Mouse (Mus musculus) urinary bladder, postnatal 10 days (tissue): ENCODE measurements around the gene Tlr7.
"Not testable (repeated sequence)": the region's sequence is repeated elsewhere in the genome, so short reads cannot be mapped to it uniquely, and the experiment has no call there.

ENCODE experiments used
- DNase-seq: peaks from one replicate; pipeline ENCODE4 v3.0.0; 2022; ENCODE audit warnings: low spot score

Tlr7 gene

DNA sequence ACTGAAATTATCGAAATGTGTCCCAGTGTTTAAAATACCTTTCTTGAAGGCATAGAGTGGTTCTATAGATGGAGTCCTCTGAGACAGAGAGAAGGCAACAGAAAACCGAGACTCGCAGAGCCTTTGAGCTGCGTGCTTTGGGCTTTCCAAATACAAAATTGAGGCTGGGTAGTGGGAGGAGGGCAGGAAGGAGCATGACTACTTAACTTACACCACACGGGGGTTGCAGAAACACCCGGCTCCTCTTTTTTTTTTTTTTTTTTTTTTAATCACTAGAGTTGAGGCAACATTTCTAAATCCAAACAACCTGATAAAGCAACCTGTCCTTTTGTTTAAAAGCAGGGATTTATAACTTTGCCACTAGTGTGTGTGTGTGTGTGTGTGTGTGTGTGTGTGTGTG lies at the start of gene Tlr7:
TSS of gene Tlr7 (minus strand) at position 160 of the 400 bp plus-strand sequence.
- no peak for DNase-seq

DNA sequence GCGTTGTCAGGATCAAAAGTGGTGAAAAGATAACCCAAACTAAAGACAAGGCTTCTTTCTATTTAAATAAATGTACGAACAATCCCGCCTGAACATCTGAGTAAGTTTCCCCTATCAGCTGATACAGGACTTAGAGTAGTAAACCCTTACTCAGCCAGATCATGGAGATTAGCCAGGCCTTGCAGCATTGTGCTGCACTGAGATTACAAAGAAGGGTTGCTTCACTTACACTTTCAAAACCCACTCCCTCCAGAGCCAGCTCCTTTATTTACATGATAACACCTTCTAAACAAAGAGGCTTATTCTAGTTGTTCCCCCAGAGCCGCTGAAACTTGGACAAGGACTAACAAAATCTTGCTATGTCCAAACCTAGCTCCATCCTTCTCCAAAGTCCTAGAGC lies 49.7 kb upstream of the Tlr7 start:
- DNase-seq: no peak

GRCm38 (mm10) chrX:167361231-167361630 lies 30.9 kb upstream of the Tlr7 start:
- DNase-seq: not testable (repeated sequence)

GRCm38 (mm10) chrX:167359704-167360103 lies 29.3 kb upstream of the Tlr7 start:
- no peak for DNase-seq

DNA sequence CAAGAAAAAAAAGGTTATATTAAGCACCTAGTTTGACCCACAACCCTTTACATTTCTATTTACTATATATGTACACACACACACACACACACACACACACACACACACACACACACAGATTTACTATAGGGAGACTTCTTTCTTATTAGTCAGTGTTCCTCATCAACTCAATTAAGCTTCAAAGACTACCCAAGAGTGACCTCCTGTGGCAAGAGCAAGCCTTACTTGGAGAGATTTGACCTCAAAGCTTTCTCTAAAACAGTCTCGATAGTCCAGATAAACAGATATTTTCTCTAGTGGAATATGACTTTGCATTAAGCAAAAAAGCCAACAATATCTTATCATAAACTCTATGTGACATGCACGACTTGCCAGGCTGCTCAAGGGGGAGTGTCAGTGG lies 27.1 kb upstream of the Tlr7 start:
- no peak for DNase-seq

GRCm38 (mm10) chrX:167355965-167356364 lies 25.6 kb upstream of the Tlr7 start:
- no peak for DNase-seq

DNA sequence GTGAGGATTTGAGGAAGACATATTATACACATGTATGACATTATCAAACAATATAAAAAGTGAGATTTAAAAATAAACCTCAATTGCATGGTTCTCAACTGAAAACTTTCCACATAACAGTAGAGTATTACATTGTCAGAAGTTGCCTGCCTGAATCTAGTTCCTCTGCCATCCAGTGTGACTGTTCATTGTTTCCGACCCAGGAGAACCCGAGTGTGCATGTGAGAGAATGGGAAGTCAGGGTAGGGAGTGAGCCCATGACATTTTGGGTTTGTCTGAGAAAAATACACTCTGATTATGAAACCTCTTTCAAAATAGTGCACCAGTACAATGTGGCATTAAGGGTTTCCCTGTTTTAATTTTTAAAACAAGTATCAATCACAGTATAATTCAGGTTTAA lies 23.3 kb upstream of the Tlr7 start:
- no peak for DNase-seq

- no peak for DNase-seq
Measured at GRCm38 (mm10) chrX:167346440-167346839, 16.1 kb upstream of the Tlr7 start.

GRCm38 (mm10) chrX:167344356-167344755 lies 14.0 kb upstream of the Tlr7 start:
- no peak for DNase-seq

- no peak for DNase-seq
Measured at GRCm38 (mm10) chrX:167341811-167342210, 11.5 kb upstream of the Tlr7 start.

DNA sequence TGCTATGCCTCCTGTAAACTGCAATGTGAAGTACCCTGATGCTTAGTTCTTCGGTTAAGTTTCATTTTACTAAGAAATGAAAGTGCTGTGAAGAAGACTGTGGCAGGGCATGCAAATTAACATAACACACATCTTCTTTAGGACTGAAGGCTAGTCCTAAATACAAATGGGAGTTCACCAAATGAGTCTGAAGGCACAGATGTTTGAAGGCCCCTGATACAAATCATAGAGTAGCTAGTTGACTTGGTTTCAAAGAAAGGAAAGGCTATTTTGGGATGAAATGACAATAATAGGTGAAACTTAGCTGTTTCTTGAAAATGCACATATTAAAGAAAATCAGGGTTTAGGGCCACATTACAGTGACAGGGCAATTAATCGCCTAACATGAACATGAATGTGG lies 9.8 kb upstream of the Tlr7 start:
- DNase-seq: no peak

DNA sequence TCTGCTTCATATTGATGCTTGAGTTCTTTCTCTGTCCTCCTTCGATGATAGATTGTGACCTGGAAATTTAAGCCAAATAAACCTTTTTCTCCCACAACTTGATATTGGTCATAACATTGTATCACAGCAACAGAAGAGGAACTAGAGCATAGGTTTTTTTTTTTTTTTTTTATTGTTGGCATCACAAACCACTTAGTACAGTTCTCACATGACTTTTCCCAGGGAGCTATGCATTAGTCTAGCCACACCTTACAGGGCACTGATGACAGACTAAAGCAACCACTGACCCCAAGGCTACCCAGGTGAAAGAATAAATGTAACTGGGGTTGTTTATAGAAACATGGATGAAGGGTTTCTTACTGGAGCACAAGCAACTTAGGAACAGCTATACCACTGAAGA lies 7.6 kb upstream of the Tlr7 start:
- DNase-seq: no peak

GRCm38 (mm10) chrX:167334571-167334970 lies 4.2 kb upstream of the Tlr7 start:
- DNase-seq: no peak

GRCm38 (mm10) chrX:167332607-167333006 lies 2.2 kb upstream of the Tlr7 start:
- no peak for DNase-seq

DNA sequence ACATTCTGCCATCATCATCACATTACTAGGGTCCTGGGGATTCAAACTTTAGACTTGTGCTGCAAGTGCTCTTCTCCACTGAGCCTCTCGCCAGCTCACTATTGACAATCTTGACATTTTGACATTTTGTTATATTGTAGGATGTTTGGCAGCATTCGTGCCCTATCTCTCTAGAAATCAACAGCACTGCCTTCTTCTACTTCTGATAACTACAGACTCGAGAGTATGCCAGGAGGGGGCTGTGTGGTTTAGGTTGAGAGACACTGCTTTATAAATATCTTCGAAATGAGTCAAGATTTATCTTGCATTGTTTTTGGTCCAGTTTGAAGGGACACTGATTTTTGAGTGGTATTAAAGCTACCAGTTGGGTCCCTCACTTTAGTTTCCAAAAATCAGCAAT lies 635 bp upstream of the Tlr7 start:
- DNase-seq: no peak

- no peak for DNase-seq
Measured at GRCm38 (mm10) chrX:167329620-167330019, 738 bp downstream of the Tlr7 start.

DNA sequence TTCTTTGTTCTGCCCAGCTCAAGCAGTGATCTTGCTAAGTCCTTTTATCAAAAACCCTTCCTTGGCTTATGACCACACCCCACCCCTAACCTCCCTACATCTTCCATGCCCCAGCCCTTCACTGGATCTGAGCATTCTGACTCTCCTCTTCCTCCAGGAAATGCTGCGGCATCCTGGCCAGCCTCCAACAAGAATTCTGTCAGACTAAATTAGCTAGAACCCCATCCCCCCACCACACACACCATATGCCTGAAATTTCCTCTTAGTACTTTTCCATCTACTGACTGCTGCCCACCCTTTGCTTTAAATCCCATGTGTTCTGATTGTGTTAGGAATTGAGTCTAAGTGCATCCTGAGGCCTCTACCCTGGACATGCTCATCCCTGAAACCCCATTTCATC lies 1.3 kb downstream of the Tlr7 start:
- no peak for DNase-seq

DNA sequence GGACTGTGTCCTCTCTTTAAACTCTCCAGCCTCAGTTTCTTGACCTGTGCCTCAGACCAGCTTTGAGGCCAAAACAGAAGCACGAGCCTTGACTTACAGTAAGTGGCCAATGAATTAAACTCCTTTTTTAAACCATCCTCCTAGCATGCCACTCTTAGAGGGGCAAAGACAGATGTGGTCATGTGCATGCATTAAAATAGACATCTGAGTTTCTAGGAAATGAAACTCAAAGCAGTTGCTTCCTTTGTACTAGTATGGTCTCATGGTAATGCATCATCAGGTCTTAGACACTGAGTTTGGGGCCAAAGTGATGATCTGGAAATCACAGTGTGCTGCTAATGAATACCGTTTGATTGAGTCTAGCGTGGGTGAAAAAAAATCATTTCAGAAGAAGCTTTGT lies 1.8 kb downstream of the Tlr7 start:
- no peak for DNase-seq

DNA sequence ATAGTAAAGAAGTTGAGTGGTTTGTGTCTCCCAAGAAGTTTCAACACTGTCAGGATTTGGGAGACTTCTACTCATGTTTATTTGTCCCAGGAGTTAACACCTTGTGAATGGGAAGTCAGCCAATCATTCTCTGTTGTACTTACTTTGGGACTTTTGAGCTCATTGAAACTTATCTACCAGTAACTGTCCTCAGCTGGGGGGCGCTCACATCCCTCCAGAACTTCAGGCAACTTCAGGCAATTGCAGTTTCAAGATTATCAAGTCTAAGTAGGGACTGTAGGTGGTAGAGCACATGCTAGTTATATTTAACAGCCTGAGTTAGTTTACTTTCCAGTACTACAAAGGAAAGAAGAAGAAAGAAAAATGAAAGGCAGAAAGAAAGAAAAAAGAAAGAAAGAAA lies 6.6 kb downstream of the Tlr7 start:
- DNase-seq: no peak

DNA sequence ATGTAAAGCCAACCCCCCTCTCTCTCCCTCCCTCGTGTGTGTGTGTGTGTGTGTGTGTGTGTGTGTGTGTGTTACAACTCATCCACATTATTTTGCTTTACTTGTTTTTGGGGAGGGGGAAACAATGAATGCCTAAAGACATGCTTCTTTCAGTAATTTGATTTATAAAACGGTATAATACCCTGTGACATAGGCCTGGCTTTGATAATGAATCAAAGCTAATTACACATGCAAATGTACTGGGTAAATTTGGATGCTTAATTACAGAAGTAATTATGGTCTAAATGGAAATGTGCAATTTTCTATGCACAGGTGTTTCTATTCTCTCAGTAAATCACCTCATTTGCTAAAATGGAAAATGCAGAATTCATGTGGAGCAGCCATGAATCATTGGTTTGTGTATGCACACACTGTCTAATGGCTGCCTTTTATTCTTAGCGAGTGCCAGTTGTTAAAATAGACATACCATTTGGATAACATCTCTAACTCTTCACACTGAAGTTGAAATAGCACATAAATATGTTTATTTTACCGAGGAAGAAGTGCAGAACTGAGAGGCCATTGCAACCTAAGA lies 9.0 kb downstream of the Tlr7 start:
- DNase-seq: no peak

GRCm38 (mm10) chrX:167318819-167319396 lies 11.4 kb downstream of the Tlr7 start:
- DNase-seq: no peak

GRCm38 (mm10) chrX:167315766-167316165 lies 14.6 kb downstream of the Tlr7 start:
- DNase-seq: no peak

DNA sequence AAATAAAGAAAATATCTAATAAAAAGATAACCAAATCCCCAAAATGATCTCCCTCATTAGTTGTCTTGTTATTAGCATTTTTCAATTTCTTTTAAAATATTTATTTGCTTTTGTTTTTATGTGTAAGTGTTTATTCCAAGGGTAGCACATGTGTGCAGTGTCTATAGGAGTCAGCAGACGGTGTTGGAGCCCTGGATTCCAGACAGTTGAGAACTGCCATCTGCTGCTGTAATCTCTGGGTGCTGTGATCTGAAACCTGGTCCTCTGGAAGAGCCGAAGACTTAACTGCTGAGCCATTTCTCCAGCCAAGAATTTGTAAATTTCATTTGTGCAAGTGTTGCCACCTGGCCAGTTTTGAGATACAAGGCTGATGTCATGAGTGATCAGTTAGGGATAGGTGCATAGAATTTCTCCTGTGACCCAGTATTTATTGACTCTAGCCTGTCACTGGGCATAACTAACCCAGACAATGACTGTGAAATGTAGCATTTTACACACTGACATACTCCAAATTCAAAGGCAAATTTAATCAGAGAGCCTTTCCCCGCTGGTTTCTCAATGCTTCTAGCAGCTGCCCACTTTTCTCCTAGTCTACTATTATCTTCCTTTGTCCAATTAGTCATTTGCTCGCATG lies 15.1 kb downstream of the Tlr7 start:
- DNase-seq: no peak

DNA sequence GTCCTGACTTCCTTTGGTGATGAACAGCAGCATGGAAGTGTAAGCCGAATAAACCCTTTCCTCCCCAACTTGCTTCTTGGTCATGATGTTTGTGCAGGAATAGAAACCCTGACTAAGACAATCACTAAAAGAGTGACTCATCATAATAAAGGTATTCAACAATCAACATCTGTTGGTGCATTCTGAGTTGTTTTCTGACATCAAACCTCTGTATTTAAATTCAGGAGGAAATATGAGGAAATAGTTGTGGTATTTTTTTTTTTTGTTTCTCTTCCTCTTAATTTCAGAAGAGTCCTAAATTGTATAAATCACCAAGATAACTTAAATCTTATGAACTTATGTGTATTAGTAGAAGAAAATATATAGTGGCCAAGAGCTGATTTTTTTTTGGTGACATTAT lies 28.3 kb downstream of the Tlr7 start:
- DNase-seq: not testable (repeated sequence)
